Mouse (Mus musculus) myocyte (in vitro differentiated cells): ENCODE results near the gene Catspere2.

Source experiments
- E2F4 ChIP-seq: IDR thresholded peaks from one replicate; pipeline ENCODE4 v1.6.1; 2011; ENCODE audit warnings: mild to moderate bottlenecking, control low read depth, moderate library complexity; ENCODE audit not compliant: insufficient read depth
- MAX ChIP-seq: IDR thresholded peaks from one replicate; pipeline ENCODE4 v1.6.1; 2011; ENCODE audit warnings: low read depth, mild to moderate bottlenecking, control low read depth
- MYOG ChIP-seq, 3 experiments: IDR thresholded peaks; one replicate each; pipeline ENCODE4 v1.6.1; 2011; ENCODE audit warnings: control low read depth in 2 of 3, low read depth in 2 of 3, mild to moderate bottlenecking in 2 of 3; ENCODE audit not compliant: insufficient read length in 2 of 3, control insufficient read depth in 1 of 3, insufficient read depth in 1 of 3
- POLR2A ChIP-seq: IDR thresholded peaks from one replicate; pipeline ENCODE4 v1.6.1; 2011; ENCODE audit warnings: low read depth, mild to moderate bottlenecking, control low read depth, moderate library complexity; ENCODE audit not compliant: insufficient read length
- POLR2AphosphoS2 ChIP-seq: IDR thresholded peaks from one replicate; pipeline ENCODE4 v1.6.1; 2011; ENCODE audit warnings: low read depth, control low read depth; ENCODE audit not compliant: insufficient read length
- TCF12 ChIP-seq: IDR thresholded peaks from one replicate; pipeline ENCODE4 v1.6.1; 2011; ENCODE audit warnings: mild to moderate bottlenecking, control low read depth; ENCODE audit not compliant: poor library complexity, insufficient read depth, severe bottlenecking
- TCF3 ChIP-seq: IDR thresholded peaks from one replicate; pipeline ENCODE4 v1.6.1; 2011; ENCODE audit warnings: low read depth, control low read depth; ENCODE audit not compliant: insufficient read length
- USF1 ChIP-seq: IDR thresholded peaks from one replicate; pipeline ENCODE4 v1.6.1; 2011; ENCODE audit warnings: low read depth, mild to moderate bottlenecking, control low read depth, moderate library complexity

GRCm38 (mm10) chr1:178134288-178134687, 151.1 kb downstream of the Catspere2 start:
- TF ChIP-seq MYOG (IDR thresholded peaks at IDR 0.05; ENCODE audit: control insufficient read depth in 1 of 3, insufficient read depth in 1 of 3, insufficient read length in 2 of 3, low read depth in 2 of 3) = no peak
- no peak for TF ChIP-seq POLR2A
- no peak for TF ChIP-seq TCF3
- TF ChIP-seq POLR2AphosphoS2 = no peak
- TF ChIP-seq USF1 = no peak
- TF ChIP-seq TCF12 = no peak
- no peak for TF ChIP-seq MAX
- no peak for TF ChIP-seq E2F4
